Mouse (Mus musculus): Measurements from ENCODE around the gene Casz1.

The Casz1 gene

DNA sequence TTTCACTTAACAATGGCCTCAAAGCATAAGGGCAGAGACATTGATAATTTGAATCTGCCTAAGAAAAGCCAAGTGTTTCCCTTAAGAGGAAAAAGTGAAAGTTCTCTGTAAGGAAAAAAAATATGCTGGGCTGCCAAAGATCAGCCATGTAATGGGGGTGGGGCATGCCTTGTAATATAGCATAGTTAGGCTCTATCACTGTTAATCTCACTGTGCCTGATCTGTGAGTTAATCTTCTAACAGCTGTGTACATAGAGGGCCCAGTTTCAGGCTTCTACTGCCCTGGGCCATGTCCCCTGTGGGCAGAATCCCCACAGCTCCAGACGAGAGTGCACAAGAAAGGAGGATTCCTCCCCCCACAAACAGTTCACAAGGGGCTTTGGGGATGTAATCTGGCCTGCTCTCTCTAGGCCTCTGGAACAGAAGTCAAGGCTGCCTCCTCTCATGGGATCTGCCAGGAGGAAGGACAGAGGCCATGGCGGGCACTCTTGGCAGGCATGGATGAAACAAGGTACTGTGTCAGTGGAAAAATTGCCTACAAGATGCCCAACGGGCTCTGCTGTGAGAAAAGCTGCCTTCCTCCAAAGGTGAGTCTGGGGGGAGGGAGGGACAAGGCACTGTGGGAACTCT, 167.5 kb downstream of the Casz1 start:
- ChIA-PET POLR2A (interaction anchor here in 1 of 4 experiments (1.5 kb wide), 1 partner anchor 13 kb away, joined by 3 read pairs; no protein-coding TSS in a partner anchor), CTCF (no interaction called here)

DNA sequence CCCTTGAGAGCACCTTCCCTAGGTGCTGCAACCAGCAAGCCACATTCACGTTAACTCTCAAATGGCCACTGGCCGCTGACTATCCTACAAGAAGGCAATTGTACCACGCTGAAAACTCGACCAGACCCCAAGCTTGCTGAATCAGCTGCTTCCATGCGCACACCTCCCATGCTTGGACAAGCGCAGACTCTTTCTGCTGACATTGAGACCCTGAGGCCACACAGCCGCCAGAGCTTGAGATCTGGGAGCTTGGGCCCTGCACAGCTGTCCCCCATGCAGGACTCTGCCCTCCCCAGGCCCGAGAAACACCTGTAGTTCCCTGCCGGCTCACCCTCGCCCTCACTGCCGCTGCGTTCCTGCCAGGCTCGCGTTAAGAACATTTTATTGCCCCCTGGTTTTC, 168.5 kb downstream of the Casz1 start:
- ChIA-PET POLR2A (interaction anchor here in 2 of 4 experiments (0.9 to 1.3 kb wide), 2 partner anchors 9 to 27 kb away, joined by 3 read pairs; no protein-coding TSS in a partner anchor), CTCF (no interaction called here)

DNA sequence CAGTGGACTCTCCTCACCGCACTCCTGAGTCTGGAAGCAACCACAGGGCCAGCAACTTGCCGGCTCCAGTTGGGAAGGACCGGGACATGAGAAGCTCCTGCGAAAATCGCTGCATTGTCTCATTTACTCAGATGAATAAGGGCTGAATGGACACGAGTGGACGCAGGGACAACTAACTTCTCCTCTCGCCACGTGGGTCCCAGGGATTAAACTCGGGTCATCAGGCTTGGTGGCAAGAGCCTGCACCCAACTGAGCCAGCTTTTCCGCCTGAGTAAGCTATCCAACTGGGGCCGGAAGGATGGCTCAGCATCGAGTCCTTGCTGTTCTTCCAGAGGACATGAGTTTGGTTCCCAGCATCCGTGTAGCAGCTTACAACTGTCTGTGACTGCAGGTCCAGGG, 169.2 kb downstream of the Casz1 start:
- ChIA-PET POLR2A (interaction anchor here in 2 of 4 experiments (0.7 to 2.7 kb wide), 4 partner anchors 8 to 27 kb away, joined by 3 to 7 read pairs (median 3); no protein-coding TSS in a partner anchor), CTCF (interaction anchor here in 1 of 4 experiments (0.6 kb wide), 1 partner anchor 313 kb away, joined by 4 read pairs; no protein-coding TSS in a partner anchor)

DNA sequence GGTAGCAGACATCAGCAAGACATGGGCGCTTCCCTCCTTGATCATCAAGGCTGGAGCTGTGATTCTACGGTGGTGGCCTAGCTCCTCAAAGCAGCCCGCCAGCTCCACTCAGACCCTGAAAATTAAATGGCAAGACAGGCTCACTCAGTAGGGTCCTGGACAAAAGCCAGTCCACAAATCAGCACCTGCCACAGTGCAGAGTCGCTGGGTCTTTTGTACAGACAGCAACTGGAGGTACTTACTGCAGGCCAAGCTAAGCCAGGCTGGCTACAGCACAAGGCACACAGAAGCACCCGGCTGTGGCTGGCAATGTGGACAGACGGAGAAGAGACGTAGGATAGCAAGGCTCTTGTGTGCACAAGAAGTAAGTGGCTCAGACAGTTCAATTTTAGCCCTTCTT, 170.6 kb downstream of the Casz1 start:
- ChIA-PET POLR2A (interaction anchor here in 1 of 4 experiments (2.7 kb wide), 1 partner anchor 18 kb away, joined by 7 read pairs; no protein-coding TSS in a partner anchor), CTCF (interaction anchor here in 3 of 4 experiments (0.6 to 1.0 kb wide), 4 partner anchors 44 to 270 kb away, joined by 3 to 4 read pairs (median 3); no protein-coding TSS in a partner anchor)

DNA sequence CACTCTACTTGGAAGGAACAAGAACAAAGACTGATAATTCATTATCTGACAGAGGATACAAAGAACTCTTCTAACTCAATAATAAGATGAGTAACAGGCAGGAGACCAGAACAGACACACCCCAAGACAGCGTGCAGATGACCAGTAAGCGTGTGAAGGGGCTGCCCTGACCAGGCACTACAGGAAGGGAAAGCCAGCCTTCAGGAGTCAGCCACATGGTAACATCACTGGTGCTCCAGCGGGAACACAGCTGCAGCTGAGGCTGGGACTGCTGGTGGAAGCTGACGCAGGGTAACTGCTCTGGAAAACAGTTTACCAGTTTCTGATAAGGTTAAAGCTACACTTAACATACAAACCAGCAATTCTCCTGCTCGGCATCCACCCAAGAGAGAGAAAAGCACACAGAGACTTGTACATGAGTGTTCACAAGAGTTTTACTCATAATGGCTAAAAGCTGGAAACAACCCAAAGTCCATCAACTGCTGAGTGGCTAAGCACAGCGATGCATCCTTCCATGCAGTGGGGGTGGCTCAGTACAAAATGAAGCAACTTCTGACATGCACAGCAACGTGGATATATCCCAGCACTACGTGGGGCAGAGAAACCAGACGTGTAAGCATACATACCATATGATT, 174.1 kb downstream of the Casz1 start:
- CTCF ChIA-PET = interaction anchor here in 3 of 4 experiments (0.7 to 1.1 kb wide), 3 partner anchors 27 to 297 kb away, joined by 3 to 4 read pairs (median 4); no protein-coding TSS in a partner anchor

DNA sequence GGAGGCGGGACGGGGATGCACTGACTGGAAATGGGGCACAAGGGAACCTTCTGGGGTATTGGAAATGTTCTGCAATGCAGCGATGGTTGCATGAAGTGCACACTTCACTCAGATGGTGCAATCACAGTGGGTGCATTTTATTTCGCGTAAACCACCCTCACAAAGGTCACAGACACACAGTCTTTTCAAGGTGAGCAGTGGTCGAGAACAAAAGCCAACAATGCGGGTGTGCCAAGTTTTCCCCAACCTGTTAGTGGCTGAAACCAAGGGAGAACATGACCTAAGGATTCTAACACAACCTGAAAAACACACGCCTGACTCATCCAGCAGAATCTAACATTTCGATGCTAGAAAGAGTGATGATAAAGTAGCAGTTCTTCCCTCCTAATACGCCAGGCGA, 174.7 kb downstream of the Casz1 start:
- CTCF ChIA-PET = interaction anchor here in 2 of 4 experiments (0.8 to 1.1 kb wide), 2 partner anchors 97 to 298 kb away, joined by 3 to 4 read pairs; no protein-coding TSS in a partner anchor
- POLR2A ChIA-PET = interaction anchor here in 2 of 4 experiments (1.2 to 1.4 kb wide), 4 partner anchors 10 to 328 kb away, joined by 3 to 6 read pairs (median 3); no protein-coding TSS in a partner anchor

More for the DNA sequence above, 174.1 kb downstream of the Casz1 start:
- POLR2A ChIA-PET = interaction anchor here in 2 of 4 experiments (1.2 to 1.4 kb wide), 4 partner anchors 10 to 327 kb away, joined by 3 to 6 read pairs (median 3); no protein-coding TSS in a partner anchor

DNA sequence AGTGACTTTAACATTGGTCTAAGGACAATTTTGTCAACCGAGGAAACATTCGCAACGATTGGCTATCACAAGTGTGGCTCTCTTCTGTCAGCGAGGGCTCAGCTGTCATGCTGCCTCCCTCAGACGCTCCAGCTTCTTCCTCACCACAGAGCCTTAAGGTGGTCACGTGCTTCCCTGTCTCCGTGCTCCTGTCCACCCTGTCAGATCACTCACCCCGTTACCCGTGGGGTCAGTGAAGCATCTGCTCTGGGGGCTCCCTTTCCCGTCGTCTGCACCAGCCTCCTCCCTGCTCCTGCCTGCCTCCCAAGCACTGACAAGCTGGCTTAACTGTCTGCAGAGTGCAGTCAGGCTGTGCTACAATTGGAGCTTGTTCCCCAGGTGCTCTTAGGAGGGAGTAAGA, 175.6 kb downstream of the Casz1 start:
- POLR2A ChIA-PET = interaction anchor here in 1 of 4 experiments (0.6 to 1.5 kb wide), 4 partner anchors 9 to 353 kb away, joined by 3 read pairs; partner anchors contain the start of gene Tardbp
- CTCF ChIA-PET = interaction anchor here in 1 of 4 experiments (1.2 kb wide), 1 partner anchor 275 kb away, joined by 4 read pairs; no protein-coding TSS in a partner anchor

DNA sequence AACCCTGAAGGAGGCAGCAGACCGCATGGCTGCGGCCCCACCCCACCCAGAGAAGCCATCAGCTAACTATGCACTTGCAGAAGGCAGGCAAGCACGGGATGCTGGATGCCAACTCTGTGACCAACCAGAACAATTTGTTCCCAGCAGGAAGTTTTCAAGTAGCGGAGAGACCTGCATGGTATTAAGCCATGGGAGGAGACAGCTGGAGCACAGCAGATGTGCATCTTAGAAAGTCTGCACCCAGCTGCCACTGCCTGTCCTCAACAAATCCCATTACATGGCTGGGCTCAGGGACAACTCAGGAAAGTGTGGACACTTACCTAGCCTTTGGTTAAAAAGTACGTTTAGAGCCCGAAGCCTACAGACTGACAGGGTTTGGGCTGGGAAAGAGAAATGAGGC, 178.0 kb downstream of the Casz1 start:
- ChIA-PET POLR2A (interaction anchor here in 1 of 4 experiments (1.0 kb wide), 1 partner anchor 56 kb away, joined by 3 read pairs; no protein-coding TSS in a partner anchor), CTCF (no interaction called here)

DNA sequence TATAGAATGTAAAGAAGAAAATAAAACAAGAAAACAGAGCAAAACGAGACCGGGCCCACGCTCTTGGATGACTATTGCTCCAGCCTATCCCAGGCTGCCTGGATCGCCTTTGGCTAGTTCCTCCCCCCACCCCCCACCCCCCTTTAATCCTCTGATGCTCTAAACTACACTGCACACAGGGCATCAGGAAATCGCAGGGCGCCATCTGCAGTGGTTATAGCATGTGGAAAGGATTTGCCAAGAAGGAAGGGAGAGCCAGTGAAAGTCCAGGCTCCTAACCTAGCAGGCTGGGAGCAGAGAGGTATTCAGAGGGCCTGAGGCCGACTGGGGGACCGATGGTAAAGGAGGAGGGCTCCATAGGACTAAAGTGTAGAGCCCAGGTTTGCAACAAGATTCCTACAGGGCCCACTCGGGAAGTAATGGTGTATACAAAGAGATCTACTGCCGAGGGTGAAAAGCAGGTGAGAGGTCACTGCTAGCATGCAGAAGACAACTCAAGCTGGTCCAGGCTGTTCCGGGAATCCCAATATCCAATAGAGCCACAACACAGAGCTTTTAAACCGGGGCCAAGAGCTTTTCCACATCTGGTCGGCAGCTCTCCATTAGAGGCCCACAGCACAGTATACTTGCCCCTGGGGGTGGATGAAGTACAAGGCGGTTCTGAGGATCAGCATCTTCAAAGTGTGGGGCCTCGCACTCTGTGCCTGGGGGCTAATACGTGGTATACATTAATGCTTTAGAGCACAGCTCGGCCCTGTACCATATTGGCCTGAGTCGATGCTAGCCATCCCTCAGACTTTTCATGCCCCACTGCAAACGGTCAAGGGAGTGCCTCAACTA, 180.7 kb downstream of the Casz1 start:
- CTCF ChIA-PET = no interaction called here
- POLR2A ChIA-PET = interaction anchor here in 1 of 4 experiments (1.1 to 1.2 kb wide), 2 partner anchors 9 to 300 kb away, joined by 4 to 5 read pairs; no protein-coding TSS in a partner anchor

DNA sequence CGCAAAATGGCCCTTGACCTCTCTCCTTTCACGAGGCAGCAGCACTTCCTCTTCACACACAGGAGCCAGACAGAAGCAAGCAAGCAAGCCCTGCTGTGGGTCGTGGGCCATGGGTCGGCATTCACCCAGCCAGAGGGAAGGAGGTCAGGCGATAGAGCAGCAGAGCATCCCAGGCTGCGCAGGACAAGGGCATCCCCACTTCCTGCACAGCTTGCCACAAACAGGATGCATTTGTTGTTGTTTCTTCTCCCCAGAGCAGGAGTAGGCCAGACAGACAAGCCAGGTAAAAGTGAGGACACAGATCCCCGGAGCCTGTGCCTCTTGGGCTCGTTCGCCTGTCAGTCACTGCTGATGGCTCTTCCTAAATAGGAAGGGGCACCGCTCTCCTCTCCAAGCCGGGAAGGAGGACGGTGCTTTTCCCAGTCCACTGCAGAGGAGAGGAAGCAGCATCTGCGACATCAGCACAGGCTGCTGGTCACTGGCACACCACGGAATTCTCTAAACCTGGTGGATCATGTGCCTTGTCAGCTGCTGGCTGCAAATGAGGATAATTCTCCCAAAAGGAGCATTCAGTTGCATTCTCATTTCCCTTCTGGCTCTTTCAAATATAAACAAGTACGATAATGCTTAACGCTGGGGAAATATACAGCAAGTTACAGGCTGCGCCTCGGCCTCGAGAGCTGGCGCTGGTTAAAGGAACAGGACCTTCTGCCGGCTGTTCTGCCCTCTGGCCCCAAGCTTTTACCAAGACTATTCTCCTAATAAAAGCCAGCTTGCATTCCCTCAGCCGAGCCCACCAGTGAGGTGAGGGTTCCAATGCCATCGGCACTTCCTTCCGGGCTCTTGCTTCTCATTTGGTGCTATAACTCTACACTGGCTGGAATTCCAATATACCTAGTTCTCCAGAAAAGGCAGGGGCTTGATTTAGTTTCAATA, 181.6 kb downstream of the Casz1 start:
- POLR2A ChIA-PET = interaction anchor here in 1 of 4 experiments (1.1 to 1.2 kb wide), 2 partner anchors 8 to 299 kb away, joined by 4 to 5 read pairs; no protein-coding TSS in a partner anchor
- CTCF ChIA-PET = no interaction called here

DNA sequence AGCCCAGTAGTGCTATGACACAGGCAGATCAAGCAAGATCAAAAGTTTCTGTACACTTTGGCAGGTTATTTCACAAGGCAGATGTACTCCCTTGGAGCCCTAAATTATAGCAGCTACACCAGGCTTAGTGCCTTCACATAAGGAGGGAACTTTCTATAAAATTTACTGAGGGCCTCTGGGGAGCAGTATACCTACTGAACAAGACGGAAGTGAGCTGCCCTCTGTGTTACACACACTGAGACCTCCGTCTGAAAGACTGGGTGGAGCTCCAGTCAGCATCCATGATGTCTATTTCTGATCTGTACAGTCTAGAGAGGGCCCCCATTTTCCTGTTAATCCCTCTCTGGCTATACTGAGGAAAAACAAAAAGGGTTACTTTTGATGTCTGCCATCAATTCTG, 185.8 kb downstream of the Casz1 start:
- ChIA-PET CTCF (interaction anchor here in 2 of 4 experiments (0.6 to 0.9 kb wide), 2 partner anchors 57 to 81 kb away, joined by 3 read pairs; no protein-coding TSS in a partner anchor), POLR2A (interaction anchor here in 3 of 4 experiments (0.5 to 1.8 kb wide), 3 partner anchors 10 to 240 kb away, joined by 3 to 5 read pairs (median 3); no protein-coding TSS in a partner anchor)

DNA sequence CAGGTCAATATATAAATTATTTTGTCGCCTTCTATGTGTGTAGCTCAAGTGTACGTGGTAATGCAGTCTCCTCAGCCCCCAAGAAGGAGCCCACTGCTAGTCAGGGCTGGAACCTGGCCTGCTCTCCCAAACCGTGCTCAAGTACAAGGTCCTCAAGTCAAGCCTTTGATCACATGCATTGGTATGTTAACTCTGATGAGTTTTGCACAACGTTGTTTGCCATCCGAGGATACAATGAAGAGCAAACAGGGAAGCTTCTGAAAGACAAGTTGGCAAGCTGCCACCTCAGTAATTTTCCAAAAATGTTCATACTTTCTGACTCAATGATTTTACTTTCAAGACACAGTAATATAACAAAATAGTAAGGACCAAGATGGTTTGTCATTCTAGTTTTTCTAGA, 189.7 kb downstream of the Casz1 start:
- ChIA-PET POLR2A (interaction anchor here in 1 of 4 experiments (1.7 to 2.9 kb wide), 3 partner anchors 9 to 19 kb away, joined by 5 to 7 read pairs (median 7); no protein-coding TSS in a partner anchor), CTCF (interaction anchor here in 1 of 4 experiments (0.6 kb wide), 1 partner anchor 20 kb away, joined by 3 read pairs; no protein-coding TSS in a partner anchor)

DNA sequence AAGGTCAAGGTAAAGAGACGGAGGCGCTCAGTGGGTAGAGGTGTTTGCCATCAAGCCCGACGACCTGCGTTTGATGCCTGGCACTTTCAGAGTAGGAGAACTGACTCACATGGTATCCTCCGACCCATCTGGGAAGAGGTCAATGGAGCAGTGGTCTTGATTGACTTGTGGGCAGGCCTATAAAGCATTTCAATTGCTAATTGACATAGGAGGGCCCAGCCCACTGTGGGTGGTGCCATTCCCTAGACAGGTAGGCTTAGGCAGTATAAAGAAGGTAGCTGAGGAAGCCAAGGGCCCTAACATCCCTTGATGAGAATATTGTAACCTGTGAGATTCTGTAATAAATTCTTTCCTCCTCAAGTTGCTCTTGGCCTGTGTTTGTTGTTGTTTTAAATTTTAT, 196.5 kb downstream of the Casz1 start:
- ChIA-PET POLR2A (interaction anchor here in 3 of 4 experiments (0.6 to 1.3 kb wide), 5 partner anchors 10 to 127 kb away, joined by 3 to 5 read pairs (median 3); no protein-coding TSS in a partner anchor), CTCF (interaction anchor here in 2 of 4 experiments (0.6 to 0.8 kb wide), 2 partner anchors 296 to 369 kb away, joined by 3 read pairs; no protein-coding TSS in a partner anchor)

DNA sequence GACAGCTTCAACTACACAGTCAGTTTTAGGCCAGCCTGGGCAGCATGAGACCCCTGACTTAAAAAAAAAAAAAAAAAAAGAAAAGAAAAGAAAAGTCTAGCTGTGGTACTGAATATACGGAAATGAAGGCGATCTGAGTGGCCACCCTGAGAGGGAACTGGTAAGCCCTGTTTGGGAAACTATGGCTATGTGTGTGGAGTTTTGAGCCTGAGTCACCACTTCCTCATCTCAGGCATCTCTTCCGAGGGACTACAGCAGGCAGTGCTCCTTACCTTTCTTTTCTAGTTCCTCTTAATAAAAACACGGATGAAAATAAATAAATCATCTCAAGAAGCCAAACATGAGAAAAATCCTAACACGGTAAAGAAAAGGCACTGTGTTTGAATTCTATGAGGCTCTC, 197.3 kb downstream of the Casz1 start:
- ChIA-PET CTCF (interaction anchor here in 2 of 4 experiments (0.6 to 0.8 kb wide), 2 partner anchors 125 to 297 kb away, joined by 3 read pairs; no protein-coding TSS in a partner anchor), POLR2A (interaction anchor here in 2 of 4 experiments (0.6 kb wide), 2 partner anchors 88 to 103 kb away, joined by 3 to 5 read pairs; no protein-coding TSS in a partner anchor)

DNA sequence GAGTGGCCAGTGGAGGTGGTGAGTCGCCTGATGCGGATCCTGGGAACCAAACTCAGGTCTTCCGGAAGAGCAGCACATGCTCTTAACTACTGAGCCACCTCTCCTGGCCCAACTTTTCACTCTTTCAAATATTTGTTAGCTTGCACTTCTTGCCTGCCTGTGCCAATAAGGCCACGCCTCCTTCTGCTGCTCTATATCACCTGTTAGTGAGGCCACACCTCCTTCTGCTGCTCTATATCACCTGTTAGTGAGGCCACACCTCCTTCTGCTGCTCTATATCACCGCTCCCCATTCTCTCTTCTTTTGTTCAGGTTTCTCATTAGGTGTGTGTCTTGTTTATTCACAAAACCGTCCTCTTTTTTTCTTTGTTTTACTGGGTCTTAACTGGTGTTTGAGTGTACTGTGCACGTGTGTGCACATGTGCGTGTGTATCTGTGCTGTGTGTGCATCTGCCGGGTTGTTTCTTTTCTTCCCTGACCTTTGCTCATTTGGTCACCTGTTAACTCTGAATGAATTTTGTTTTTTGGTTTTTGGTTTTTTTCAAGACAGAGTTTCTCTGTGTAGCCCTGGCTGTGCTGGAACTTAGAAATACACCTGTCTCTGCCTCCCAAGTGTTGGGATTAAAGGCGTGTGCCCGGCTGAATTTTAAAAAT, 198.3 kb downstream of the Casz1 start:
- ChIA-PET POLR2A (no interaction called here), CTCF (no interaction called here)

Measured in embryonic stem cell, embryonic (primary cell).